Mouse (Mus musculus): ENCODE measurements around the gene 4933415A04Rik. TPM values are rescaled to one million over a fixed set of nuclear protein-coding genes. Genes with fewer than 3 reads are reported as not detected.

The 4933415A04Rik gene
- polyA plus RNA-seq, 1 experiment: not detected

DNA sequence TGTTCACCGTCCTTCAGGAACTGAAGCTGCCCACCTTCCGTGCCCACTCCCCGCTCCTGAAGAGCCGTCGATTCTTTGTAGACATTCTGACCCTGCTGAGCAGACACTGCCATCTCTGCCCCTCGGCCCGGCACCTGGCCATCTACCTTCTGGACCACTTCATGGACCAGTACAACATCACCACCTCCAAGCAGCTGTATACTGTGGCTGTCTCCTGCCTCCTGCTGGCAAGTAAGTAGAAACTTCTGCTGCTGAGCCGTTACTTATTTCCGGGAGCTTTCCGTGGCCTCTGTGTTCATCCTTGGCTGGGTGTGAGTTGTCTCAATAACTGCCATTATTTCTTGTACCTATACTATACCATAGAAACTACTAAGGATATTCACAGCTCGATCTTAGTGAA is 30.3 kb upstream of the 4933415A04Rik start:
- H3K4me3 ChIP-seq: no peak overlapping the region
- H3K27me3 ChIP-seq (ENCODE audit: control insufficient read depth, insufficient read depth, insufficient read length): no peaks in the 10 kb centered on the region
- TF ChIP-seq CEBPB (IDR thresholded peaks at IDR 0.05; ENCODE audit: insufficient read depth, poor library complexity, severe bottlenecking): no peak
- no peak for TF ChIP-seq TCF12 (IDR thresholded peaks at IDR 0.05; ENCODE audit: insufficient read depth, poor library complexity, severe bottlenecking)
- no peak for TF ChIP-seq TCF3 (IDR thresholded peaks at IDR 0.05; ENCODE audit: insufficient read length, low read depth)
- no peak for TF ChIP-seq POLR2A (IDR thresholded peaks at IDR 0.05; ENCODE audit: insufficient read length, low read depth)
- TF ChIP-seq SRF (IDR thresholded peaks at IDR 0.05; ENCODE audit: control insufficient read depth, insufficient read length, low read depth): no peak
- no peak for TF ChIP-seq USF1 (IDR thresholded peaks at IDR 0.05; ENCODE audit: low read depth)
- H3K4me2 ChIP-seq (ENCODE audit: low read depth): no peak overlapping the region
- no peak overlapping the region for H3ac ChIP-seq (ENCODE audit: control insufficient read depth, insufficient read length)
- no peaks in the 10 kb centered on the region for H3K79me2 ChIP-seq (ENCODE audit: control insufficient read depth, insufficient read depth)
- no peaks in the 10 kb centered on the region for H3K36me3 ChIP-seq (ENCODE audit: control insufficient read depth, insufficient read depth)

DNA sequence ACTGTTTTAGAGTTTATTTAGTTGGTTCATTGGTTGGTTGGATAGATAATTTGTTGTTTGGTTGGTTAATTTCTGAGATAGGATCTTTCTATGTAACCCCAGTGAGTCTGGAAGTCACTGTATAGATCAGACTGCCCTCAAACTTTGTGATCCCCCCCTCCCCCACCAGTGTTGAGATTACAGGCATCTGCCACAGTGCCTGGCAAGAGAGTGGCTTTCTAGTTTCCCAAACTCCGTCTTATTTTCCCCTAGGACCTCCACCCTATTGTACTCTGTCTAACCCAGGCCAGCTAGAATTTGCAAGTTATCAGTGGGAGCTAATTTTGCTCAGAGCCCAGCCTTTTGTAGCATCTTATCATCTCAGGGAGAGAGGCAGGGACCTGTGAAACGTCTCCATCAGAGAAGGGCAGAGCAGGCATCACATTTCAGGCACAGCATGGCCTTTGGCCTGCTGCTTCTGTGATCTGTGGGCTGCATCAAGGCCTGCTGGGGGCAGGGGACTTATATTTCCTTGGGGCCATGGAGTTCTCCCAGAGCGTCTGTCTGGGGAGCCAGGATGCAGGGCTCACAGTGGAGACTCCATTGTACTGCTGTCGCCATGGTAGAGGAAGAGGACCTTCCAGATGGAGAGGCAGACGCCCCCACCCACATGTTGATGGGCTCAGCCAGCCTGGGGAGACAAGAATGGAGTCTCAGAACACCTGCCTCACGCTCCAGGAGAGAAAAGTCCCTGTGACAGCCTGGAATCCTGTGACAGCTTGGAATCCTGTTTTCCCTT is 27.1 kb upstream of the 4933415A04Rik start:
- H3K27me3 ChIP-seq (ENCODE audit: control insufficient read depth, insufficient read depth, insufficient read length): no peaks in the 10 kb centered on the region
- no peak overlapping the region for H3K4me2 ChIP-seq (ENCODE audit: low read depth)
- H3ac ChIP-seq (ENCODE audit: control insufficient read depth, insufficient read length): no peak overlapping the region
- H3K4me3 ChIP-seq: no peak overlapping the region
- no peaks in the 10 kb centered on the region for H3K79me2 ChIP-seq (ENCODE audit: control insufficient read depth, insufficient read depth)
- no peak for TF ChIP-seq MAX (IDR thresholded peaks at IDR 0.05; ENCODE audit: low read depth)
- no peak for TF ChIP-seq TCF3 (IDR thresholded peaks at IDR 0.05; ENCODE audit: insufficient read length, low read depth)
- TF ChIP-seq MYOG (IDR thresholded peaks at IDR 0.05; ENCODE audit: control insufficient read depth in 1 of 3, insufficient read depth in 1 of 3, insufficient read length in 2 of 3, low read depth in 2 of 3): no peak
- no peak for TF ChIP-seq POLR2AphosphoS2 (IDR thresholded peaks at IDR 0.05; ENCODE audit: insufficient read length, low read depth)
- no peak for TF ChIP-seq SRF (IDR thresholded peaks at IDR 0.05; ENCODE audit: control insufficient read depth, insufficient read length, low read depth)
- H3K36me3 ChIP-seq (ENCODE audit: control insufficient read depth, insufficient read depth): no peaks in the 10 kb centered on the region

DNA sequence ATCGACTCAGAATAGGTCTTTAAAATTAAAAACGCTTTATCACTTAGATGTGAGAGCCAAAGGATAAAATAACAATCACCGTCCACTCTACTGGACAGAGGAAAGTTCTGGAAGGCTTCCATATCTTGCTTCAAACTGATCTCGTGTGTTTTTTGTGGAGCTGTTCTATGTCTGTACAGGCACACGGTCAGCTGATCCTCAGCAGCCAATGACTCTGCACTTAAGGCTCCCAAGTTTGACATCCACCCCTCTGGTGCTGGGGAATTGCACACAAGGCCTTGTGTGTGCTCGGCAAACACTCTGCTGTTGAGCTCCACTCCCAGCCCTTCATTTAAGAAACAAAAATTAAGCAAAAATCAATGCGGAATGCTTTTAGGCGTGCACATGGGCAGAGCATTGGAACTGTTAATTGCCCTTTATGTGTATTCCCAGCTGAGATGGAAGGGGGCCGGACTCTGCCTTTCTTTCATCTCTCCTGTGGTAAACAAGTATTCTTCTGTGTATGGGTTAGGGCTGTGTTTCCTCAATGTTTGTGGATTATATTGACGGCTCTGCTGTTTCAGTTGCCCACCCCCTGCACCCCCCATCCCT is 23.1 kb upstream of the 4933415A04Rik start:
- no peak overlapping the region for H3K4me3 ChIP-seq
- TF ChIP-seq REST (IDR thresholded peaks at IDR 0.05; ENCODE audit: insufficient read depth, insufficient read length) (no peak), SRF (IDR thresholded peaks at IDR 0.05; ENCODE audit: control insufficient read depth, insufficient read length, low read depth) (no peak), MYOG (IDR thresholded peaks at IDR 0.05; ENCODE audit: control insufficient read depth in 1 of 3, insufficient read depth in 1 of 3, insufficient read length in 2 of 3, low read depth in 2 of 3) (no peak), CEBPB (IDR thresholded peaks at IDR 0.05; ENCODE audit: insufficient read depth, poor library complexity, severe bottlenecking) (no peak), POLR2A (IDR thresholded peaks at IDR 0.05; ENCODE audit: insufficient read length, low read depth) (no peak), TCF3 (IDR thresholded peaks at IDR 0.05; ENCODE audit: insufficient read length, low read depth) (no peak), E2F4 (IDR thresholded peaks at IDR 0.05; ENCODE audit: insufficient read depth) (no peak), TCF12 (IDR thresholded peaks at IDR 0.05; ENCODE audit: insufficient read depth, poor library complexity, severe bottlenecking) (no peak), MYOD1 (IDR thresholded peaks at IDR 0.05; ENCODE audit: control insufficient read depth in 1 of 3, insufficient read length in 2 of 3, low read depth in 2 of 3) (no peak), MAX (IDR thresholded peaks at IDR 0.05; ENCODE audit: low read depth) (no peak), POLR2AphosphoS2 (IDR thresholded peaks at IDR 0.05; ENCODE audit: insufficient read length, low read depth) (no peak), USF1 (IDR thresholded peaks at IDR 0.05; ENCODE audit: low read depth) (no peak)
- H3K27me3 ChIP-seq (ENCODE audit: control insufficient read depth, insufficient read depth, insufficient read length): no peaks in the 10 kb centered on the region
- no peaks in the 10 kb centered on the region for H3K79me2 ChIP-seq (ENCODE audit: control insufficient read depth, insufficient read depth)
- no peak overlapping the region for H3ac ChIP-seq (ENCODE audit: control insufficient read depth, insufficient read length)
- no peak overlapping the region for H3K4me2 ChIP-seq (ENCODE audit: low read depth)
- no peaks in the 10 kb centered on the region for H3K36me3 ChIP-seq (ENCODE audit: control insufficient read depth, insufficient read depth)

DNA sequence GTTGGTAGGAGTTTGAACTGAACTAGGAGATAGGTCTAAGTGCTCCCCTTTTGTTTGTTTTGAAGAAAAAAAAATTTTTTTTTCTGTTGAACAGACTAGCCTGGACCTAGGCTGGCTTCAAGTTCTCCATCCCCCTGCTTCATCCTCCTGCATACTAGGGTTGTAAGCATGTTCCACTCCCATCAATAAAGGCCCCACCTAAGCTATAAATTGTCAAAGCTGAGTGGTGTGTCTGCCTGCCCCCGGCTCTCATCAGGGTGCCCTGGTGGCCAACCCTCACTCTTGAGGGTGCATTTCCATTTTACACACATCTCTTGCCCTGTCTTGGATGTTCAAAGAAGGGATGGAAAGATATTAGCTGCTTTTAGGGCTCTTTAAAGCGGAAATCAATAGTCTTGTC is 21.4 kb upstream of the 4933415A04Rik start:
- TF ChIP-seq SRF (IDR thresholded peaks at IDR 0.05; ENCODE audit: control insufficient read depth, insufficient read length, low read depth) (no peak), POLR2A (IDR thresholded peaks at IDR 0.05; ENCODE audit: insufficient read length, low read depth) (no peak), MAX (IDR thresholded peaks at IDR 0.05; ENCODE audit: low read depth) (no peak), CEBPB (IDR thresholded peaks at IDR 0.05; ENCODE audit: insufficient read depth, poor library complexity, severe bottlenecking) (no peak), USF1 (IDR thresholded peaks at IDR 0.05; ENCODE audit: low read depth) (no peak), MYOD1 (IDR thresholded peaks at IDR 0.05; ENCODE audit: control insufficient read depth in 1 of 3, insufficient read length in 2 of 3, low read depth in 2 of 3) (no peak), POLR2AphosphoS2 (IDR thresholded peaks at IDR 0.05; ENCODE audit: insufficient read length, low read depth) (no peak), E2F4 (IDR thresholded peaks at IDR 0.05; ENCODE audit: insufficient read depth) (no peak), TCF3 (IDR thresholded peaks at IDR 0.05; ENCODE audit: insufficient read length, low read depth) (no peak), REST (IDR thresholded peaks at IDR 0.05; ENCODE audit: insufficient read depth, insufficient read length) (no peak), MYOG (IDR thresholded peaks at IDR 0.05; ENCODE audit: control insufficient read depth in 1 of 3, insufficient read depth in 1 of 3, insufficient read length in 2 of 3, low read depth in 2 of 3) (no peak), TCF12 (IDR thresholded peaks at IDR 0.05; ENCODE audit: insufficient read depth, poor library complexity, severe bottlenecking) (no peak)
- Histone ChIP-seq H3K36me3 (ENCODE audit: control insufficient read depth, insufficient read depth) (no peaks in the 10 kb centered on the region), H3K79me2 (ENCODE audit: control insufficient read depth, insufficient read depth) (no peaks in the 10 kb centered on the region), H3K4me3 (no peak overlapping the region), H3ac (ENCODE audit: control insufficient read depth, insufficient read length) (no peak overlapping the region), H3K27me3 (ENCODE audit: control insufficient read depth, insufficient read depth, insufficient read length) (no peaks in the 10 kb centered on the region), H3K4me2 (ENCODE audit: low read depth) (no peak overlapping the region)
